Mouse (Mus musculus): ENCODE results near the gene Ugt1a8. TPM values are rescaled to one million over a fixed set of nuclear protein-coding genes. Genes with fewer than 3 reads are reported as not detected.

The Ugt1a8 gene
- total RNA-seq, 2 experiments from 2014 or later: not detected

DNA sequence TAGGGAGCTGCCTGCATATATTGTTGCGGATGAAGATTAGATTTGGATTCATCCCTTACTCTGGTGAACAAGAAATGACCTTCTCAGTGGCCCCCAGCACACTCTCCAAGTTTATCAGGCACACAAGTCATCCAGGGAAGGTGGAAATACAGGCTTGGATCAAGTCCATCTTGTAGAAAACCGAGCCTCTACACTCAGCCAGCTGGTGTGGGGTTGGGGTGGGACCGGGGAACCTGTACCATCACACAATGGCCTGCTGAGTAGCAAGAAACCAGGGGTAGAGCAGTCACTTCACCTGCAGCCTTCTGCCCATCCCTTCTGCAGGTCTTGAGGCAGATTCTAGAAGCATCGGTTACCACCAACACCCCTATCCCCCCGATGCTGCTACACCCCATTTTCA, 147.0 kb downstream of the Ugt1a8 start:
- DNase-seq (ENCODE audit: low spot score in 2 of 2): no peak

DNA sequence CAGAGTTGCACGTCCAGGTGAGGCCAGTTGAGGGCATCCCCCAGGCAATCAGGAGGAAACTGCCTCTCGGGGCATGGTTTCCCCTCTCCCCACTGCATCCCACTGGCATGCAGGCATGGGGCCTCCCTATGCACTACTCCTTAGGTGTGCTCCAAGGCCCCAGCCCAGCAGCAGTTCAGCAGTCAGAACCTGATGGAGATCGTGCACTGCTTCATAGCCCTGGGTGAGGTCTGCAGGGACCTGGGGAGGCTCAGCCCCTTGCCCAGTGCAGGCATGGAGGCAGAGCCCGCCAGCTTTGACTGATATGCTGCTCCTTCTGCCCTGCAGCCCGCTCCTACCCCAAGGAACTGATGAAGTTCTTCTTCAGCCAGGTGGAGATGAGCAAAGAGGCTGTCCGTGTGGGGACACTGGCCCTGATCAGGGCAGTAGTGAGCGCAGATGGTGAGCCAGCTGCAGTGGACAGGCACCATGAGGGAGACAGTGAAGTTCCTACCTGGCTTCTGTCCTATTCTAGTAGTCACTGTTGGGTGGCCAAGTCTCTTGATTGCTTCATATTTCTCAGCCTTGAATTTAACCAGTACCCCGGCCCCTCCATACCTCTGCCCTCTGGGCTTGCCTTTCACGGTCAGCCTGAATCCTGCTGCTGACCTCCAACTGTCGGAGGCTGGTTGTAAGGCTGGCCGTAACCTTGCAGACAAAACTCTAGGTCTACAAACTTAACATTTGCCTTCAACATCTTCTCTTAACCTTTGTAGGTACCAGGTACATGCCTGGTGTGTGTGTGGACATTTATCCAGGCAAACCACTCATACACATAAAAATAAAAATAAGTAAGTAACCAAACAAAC, 147.7 kb downstream of the Ugt1a8 start:
- DNase-seq (ENCODE audit: low spot score in 2 of 2): no peak

DNA sequence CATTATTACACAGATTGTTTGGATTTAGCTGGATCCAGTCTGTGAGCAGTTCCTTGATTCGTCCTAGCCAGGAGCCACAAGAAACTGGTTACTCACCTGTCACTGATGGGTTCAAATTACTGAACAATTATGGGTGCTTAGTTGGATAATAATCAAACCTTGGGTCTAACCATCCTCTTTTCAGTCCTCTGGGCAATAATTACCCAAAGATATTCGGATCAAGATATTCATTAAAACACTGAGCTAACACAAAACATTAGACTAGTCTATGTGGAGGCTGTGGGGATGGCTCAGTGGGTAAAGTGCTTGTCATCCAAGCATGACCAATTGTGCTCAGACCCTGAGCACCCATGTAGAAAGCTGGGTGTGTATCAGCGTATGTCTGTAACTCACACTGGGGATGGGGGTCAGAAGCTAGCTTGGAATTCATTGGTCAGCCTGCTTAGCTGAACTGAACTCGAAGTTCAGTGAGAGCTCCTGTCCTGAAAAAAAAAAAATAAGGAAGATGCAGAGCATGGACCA, 148.3 kb downstream of the Ugt1a8 start:
- no peak for DNase-seq (ENCODE audit: low spot score in 2 of 2)

DNA sequence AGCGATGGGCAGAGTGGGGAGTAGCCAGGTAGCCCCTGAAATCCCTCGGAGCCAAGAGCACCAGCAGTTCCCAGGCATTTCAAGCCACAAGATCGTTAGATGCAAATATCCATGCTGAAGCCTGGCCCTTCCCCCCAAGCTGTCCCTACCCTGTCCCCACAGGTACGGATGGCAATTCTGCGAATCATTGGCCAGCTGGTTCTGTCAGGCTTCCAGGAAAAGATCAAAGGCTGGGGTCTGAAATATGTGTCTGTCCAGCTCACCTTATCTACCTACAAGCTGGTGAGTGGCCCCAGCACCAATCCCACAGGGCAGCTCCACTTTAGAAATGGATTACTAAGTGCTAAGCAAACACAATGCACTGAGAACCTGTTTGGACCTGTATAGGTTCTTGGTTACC, 149.7 kb downstream of the Ugt1a8 start:
- DNase-seq (ENCODE audit: low spot score in 2 of 2): no peak

DNA sequence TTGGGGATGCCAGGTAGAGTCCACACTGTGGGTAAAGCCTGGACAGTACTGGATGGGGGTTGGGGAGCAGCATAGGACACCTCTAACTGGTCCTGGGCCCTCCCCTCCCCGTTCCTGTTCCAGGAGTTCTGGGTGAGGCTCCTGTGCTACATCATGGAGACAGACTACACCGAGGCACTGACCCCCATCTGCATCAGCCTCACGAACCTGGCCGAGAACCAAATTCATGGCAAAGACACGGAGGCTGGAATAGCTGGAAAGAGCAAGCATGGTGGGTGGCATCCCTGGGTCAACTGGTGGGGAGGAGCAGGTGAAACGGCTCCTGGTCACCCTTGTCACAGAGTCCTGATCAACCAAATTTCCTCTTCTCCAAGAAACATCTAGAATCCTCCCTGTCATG, 151.2 kb downstream of the Ugt1a8 start:
- no peak for DNase-seq (ENCODE audit: low spot score in 2 of 2)

DNA sequence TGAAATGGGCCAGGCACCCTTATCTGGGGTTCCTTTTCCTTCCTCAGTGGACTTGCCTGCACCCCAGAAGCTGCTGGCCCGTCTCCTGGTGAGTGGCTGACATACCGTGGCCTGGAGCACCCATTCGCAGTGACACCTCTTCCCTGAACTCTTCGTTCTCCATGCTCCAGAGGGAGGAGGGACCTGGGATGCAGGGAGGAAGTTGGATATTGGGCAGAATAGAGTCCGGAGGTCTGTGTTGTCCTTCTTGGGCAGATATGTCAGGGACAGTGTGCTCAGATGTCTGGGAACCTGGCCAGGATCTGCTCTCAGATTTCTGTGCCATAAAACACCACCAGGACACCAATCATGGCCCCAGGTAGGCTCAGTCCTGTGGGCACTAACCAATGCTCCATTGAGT, 152.5 kb downstream of the Ugt1a8 start:
- DNase-seq (ENCODE audit: low spot score in 2 of 2): no peak

DNA sequence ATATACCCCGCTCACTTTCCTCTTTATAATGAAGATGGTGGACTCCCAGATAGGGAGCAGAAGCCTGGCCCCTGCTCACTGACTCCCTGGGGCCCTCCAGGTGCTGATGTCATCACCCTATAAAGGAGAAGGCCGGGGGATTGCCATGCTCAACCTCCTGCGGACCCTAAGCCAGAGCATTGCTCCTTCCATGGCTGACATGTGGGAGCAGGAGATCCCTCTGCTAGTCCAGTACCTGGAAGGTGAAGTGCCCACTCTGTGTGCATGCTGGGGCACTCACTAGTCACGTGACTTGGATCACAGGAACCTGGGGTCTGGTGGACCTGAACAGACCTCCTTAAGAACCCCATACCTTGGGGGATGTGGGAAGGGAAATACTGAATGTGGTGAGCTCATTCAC, 153.0 kb downstream of the Ugt1a8 start:
- no peak for DNase-seq (ENCODE audit: low spot score in 2 of 2)

DNA sequence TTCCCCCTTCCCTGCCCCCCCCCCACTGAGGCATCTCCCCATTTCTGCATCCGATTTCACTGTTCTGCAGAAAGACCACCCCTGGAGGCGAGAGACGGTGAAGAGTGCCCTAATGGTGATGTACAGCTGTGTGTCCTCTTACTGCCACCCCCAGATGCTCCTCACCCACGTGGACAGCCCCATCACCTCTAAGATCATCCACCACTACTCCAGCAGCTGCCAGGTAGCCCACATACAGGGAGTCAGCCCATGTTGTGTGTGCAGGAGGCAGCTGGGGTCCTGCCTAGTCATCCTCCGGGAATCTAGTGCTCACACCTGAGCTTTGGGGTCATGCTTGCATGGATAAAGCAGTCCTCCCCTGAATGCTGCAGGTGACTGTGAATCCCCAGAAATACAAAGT, 156.2 kb downstream of the Ugt1a8 start:
- DNase-seq (ENCODE audit: low spot score in 2 of 2): no peak

DNA sequence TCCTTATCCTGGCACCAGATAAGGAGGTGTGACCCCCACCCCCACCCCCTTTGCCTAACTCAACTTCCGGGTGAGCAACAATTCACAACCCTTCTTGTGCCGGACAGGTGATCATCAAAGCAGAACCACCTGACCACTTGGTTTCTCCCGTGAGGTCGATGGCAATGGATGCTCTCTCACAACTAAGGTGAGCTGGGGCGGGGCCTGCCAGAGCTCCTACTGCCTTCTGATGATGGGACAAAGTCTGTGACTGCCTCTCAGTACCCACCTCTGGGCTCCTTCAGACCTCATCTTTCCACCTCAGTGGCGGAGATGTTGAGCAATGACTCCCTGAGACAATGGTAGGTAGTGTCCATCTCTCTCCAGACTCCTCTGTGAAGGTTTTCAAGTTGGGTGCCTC, 158.3 kb downstream of the Ugt1a8 start:
- no peak for DNase-seq (ENCODE audit: low spot score in 2 of 2)

DNA sequence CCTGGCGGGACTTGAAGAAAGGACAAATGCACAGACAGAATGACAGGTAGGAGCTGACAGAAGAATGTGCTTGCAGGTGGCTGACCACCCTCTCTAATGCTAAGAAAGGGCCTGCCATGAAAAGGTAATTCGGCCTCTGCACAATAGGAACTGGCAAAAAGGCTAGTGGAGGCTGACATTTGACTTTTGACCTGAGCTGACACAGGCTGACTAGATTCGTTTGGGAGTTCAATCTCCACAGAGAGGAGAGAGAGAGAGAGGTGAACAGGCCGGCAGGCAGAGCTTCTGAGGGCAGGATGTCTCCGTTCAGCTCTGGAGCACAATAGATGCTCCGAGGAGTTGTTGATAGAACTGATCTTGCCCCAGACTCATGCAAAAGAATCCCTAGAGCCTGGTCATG, 158.8 kb downstream of the Ugt1a8 start:
- no peak for DNase-seq (ENCODE audit: low spot score in 2 of 2)

DNA sequence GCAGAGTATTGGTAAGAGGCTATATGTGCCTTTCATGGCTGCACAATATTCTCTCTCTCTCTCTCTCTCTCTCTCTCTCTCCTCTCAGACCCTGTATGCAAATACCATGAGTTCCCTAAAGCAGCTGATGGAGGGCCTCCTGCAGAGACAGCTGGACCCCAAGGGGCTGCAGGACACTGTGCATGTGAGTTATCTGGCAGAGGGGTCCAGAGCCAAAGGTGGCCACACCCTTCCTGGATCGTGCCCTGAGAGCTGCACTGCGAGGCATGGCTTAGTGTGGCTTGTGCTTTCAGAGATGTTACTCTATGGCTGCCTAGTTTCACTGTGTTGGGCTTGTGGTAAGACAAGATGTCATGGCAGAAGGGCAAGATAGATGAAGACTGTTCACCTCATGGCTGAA, 160.0 kb downstream of the Ugt1a8 start:
- DNase-seq (ENCODE audit: low spot score in 2 of 2): no peak

DNA sequence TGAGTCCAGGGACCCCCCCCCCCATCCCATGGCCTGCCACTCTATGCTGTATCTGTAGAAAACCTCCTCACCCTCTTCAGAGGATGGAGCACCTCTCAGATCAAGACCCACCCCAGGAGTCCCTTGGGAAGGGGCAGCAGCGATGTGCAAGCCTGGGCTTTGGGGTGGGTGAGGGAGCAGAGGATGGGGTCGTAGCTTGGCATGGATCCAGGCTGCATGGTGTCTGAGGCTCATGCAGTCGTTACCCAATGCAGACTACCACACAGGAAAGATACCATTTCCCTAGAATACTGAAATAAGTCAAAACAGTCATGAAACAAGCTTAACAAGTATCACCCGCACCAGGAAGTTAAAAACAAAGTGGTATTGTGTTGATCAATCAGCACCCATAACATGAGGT, 161.0 kb downstream of the Ugt1a8 start:
- DNase-seq (ENCODE audit: low spot score in 2 of 2): no peak

DNA sequence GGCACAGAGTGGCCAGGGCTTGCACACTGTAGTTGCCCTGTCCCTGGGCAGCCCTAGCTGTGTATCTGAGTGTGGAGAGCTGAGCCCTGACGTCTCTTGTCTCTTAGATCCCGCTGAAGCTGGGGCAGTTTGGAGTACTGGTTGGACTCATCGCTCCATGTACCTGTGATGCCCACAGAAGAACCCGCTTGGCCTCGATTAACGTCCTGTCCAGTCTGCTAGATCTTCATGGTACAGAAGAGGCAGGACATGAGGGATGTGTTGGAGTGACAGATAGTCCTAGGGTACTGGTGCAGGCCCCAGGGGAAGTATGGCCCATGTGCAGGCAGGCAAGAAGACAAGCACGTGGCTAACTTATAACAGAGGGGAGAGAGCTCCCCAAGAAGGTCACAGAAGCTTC, 162.0 kb downstream of the Ugt1a8 start:
- no peak for DNase-seq (ENCODE audit: low spot score in 2 of 2)

DNA sequence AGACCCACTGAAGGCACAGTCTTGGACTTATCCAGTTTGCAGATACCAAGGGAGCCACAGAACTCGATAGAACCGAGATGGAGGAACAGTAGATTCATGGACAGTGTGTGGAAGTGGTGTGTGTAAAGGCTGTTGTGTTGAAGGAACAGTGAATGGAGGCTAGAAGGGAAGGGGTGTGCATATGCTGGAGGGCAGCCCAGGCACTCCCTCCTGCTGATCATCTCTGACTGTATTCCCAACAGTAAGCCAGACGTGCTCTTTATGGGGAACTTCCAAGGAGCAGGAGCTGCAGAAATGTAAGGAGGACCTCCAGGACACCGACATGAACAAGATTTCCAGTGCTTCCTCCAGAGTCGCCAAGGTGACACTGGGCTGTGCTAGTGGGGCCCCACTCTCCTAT, 162.4 kb downstream of the Ugt1a8 start:
- DNase-seq (ENCODE audit: low spot score in 2 of 2): no peak

DNA sequence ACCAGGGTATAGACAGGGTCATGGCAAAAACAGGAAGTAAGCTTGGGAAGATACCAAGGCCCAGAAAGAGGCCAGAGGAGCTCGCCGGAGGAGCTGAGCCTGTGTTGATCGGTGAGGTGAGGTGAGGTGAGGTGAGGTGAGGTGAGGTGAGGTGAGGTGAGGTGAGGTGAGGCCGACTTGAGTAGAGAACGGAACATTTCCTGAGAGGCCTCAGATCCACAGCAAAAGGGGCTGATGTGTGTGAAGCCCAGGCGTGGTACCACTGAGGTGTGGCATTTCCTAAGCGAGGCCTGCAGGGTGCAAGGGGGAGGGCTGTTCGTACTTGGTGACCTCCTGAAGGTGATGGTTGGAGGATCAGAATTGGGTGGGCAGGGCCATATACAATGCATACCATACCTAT, 165.5 kb downstream of the Ugt1a8 start:
- no peak for DNase-seq (ENCODE audit: low spot score in 2 of 2)

DNA sequence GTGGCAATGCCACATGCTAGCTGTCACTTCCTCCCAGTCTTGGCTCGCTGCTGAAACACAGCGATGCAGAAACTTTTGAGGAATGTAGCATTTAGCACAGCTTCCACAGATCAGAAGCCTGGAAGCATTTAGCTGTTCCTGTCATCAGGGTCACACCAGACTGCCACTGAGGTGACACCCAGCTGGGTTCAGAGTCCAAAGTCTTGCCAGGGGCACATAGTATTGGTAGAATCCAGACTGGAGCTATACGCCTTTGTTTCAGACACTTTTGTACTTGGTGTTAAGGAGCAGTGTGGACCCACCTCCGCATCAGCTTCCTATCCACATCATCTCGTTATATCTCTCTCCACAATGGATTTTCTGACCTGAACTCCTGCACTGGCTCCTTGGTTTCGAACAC, 165.9 kb downstream of the Ugt1a8 start:
- DNase-seq (ENCODE audit: low spot score in 2 of 2): no peak

DNA sequence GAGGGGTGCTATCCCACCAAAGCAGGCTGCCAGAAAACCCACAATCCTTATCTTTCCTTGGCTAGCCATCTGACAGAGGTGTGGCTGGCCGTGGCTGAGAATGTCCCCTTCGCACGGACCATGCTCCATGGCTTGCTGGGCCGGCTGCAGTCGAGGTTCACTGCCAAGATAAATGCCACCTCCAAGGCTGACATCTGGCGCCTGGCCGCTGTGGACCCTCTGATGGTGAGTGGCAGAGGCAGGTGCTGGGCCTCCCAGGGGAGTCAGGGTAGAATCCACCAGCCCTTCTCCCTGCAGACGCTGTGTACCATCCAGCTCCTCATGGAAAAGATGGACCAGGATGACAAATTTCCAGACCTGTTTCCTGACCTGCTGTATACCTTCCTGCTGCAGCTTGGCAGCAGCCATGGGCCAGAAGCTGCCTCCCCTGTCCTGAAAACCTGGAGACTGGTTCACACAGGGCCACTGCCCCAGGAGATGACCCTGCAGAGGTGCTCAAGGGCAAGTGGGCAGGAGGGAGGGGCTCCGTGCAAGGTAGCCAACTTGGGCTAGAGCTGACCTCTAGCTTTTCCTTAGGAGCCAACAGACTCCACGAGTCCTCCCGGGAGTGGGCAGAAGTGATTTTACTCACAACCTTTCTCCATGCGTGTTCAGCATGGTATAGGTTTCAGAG, 167.3 kb downstream of the Ugt1a8 start:
- peak in 1 of 2 experiments; percentile 49 for DNase-seq (ENCODE audit: low spot score in 2 of 2)

DNA sequence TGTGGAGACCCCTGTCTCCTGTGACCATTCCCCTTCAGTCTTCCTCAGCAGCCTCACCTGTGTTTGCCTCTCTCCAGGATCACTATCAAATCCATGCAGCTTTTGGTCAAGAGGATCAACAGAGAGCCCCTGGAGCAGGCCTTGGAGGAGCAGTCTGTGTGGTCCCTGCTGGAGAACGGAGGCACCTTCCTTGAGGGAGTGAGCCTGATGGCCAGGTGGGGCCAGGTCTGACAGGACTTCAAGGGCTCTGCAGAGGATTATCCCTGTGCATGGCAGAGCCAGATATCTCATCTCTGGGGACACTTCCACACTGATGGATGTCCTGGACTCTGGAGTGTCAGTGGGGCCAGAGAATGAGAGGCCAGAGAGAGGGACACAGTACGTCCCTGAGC, 167.8 kb downstream of the Ugt1a8 start:
- DNase-seq (ENCODE audit: low spot score in 2 of 2): no peak

DNA sequence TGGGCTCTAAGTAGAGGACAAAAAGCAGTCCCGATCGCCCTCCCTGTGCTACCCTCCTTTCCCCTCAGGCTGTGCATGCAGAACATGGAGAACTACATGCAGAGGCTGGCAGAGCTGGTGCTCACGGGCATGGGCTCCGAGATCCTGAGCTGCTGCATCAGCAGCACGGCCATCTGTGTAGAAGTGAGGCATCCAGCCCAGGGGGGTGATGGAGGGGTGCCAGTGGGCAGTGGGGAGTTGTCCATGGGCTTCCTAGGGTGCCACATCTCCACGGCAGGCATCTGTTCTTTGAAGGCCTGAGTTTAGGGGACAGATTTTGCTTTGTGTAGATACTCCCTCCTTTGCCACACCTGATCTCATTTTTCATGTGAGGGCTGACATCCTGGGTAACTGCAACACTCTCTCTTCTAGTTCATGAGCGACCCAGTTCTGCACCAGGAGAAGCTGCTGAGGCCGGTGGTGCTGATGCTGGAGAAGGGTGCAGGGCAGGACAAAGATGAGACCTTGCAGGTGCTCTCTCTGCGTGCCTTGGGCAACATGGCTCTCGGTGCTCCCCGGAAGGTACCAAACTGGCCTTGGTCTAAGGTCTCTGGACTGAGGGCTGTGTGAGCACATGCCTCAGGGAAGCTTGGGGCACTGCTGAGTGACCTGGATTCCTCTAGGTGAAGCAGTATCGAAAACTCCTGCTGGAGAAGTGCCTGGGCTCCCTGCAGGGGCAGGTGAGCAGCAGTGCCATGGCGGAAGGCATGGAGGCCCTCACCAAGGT, 168.6 kb downstream of the Ugt1a8 start:
- peak; percentile 76 to 77 for DNase-seq (ENCODE audit: low spot score in 2 of 2)

DNA sequence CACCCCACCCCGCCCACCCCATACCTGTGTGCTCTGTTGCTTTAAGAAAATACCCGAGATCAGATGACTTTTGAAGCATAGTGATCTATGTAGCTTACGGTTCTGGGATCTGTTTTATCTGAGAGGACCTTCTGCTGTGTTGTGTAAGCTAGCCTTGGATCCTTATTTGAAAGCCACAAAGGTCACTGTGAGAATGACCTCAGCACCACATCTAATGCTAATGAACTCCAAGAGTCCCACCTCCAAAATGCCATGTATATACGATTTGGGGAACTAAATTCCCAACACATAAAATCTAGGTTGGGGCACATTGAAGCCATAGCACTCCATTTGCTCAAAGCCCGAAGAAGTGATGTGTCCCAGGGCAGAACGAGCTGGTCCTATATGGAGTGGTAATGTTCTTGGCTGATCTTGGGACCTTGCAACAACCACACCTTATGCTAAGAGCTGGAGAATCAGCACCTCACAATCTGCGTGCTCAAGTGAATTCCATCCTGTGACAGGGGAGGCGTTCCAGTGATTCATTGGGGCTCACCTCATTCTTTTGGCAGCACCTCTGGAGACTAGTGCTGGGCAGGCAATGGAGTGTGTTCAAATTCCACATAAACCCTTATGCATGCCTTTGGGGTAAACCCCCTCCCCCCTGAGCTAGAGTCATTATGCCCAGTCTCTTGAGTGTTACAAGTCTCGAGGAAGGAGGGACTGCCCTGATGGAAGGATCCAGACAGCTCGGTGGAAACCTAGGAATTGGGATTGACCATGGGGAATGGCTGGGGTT, 169.5 kb downstream of the Ugt1a8 start:
- DNase-seq (ENCODE audit: low spot score in 2 of 2): no peak

DNA sequence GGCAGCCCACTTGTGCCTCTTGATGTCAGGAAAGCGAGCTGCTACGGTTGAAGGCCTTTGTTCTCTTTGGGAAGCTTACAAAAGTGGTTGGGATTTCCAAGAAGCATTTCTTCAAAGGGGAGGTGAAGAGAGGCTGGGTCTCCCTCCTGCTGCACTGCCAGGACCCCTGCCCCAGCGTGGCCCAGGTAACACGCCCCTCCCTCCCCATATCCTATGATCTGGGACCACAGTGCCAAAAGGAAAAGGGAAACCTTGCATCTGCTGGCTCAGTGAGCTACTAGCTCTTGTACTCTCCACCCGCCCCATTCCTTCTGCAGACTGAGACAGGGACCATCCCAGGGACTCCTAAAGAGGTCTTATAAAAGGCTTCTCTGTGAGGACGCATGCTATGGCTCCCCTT, 170.1 kb downstream of the Ugt1a8 start:
- DNase-seq (ENCODE audit: low spot score in 2 of 2): no peak
